Mouse (Mus musculus): ENCODE data around the gene Ptpn5.

DNA sequence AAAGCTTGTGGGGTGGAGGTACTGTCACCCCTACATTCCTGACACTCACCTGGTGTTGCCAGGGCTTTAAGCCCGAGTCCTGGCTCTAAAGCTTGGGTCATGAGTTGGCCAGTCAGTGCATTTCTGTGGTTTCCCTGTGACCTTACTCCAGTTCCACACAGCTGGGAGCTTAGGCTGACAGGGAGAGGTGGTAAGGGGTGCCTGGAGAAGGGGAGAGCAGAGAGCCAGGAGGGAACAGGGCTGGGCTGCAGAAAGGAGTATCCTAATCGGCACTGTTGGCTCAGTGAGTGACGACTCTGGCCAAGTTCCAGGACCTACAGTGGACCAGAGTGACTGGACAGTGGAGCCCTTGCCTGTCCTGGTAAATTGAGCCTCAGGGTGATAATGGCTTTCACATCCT is 81.2 kb downstream of the Ptpn5 start:
- TF ChIP-seq CTCF (IDR thresholded peaks at IDR 0.05; ENCODE audit: borderline replicate concordance, control insufficient read depth, extremely low read depth, insufficient read depth, low read length, poor library complexity) (no peak), POLR2A (IDR thresholded peaks at IDR 0.05; ENCODE audit: control insufficient read depth, extremely low read depth, insufficient read depth, low read length, poor library complexity) (no peak)
